17 mouse cellular contexts compared by ENCODE assay signal in the genomic region with DNA sequence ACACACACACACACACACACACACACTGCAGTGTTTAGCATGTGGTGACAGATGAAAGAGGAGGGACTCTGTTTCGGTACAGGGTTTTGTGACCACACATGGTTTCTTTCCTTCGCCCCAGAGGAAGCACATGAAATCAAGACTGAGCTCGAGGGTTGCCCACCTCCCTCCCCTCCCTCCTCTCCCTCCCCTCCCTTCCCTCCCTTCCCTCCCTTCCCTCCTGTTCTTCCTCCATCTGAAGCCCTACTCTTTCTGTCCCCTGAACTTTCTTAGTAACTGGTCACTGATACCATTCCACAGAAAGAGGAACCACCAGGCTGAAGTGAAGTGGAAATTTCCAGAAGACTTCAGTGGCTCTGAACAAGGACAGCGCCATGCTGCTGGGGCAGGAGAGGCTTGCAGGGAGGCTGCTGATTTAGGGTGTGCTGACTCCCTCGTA. TPM values are rescaled to one million over a fixed set of nuclear protein-coding genes. Genes with fewer than 3 reads are reported as not detected.
DNase-seq lines count a peak whose midpoint lies in the region; ATAC-seq and TF ChIP-seq lines count a peak whose summit lies in the region.
"Had no signal": no experiment of that assay in that cellular context is flagged by ENCODE, and none has a peak within 500 bp of the region (broad histone marks: within the 10 kb centered on the region; RNA-seq: fewer than 3 reads in every experiment).

No protein-coding gene starts in this region.

- no peak for TF ChIP-seq CTCF in kidney, postnatal 0 days (IDR thresholded peaks at IDR 0.05; ENCODE audit: low read depth)
- no peak for TF ChIP-seq CTCF in bone marrow macrophage, adult 2 months (IDR thresholded peaks at IDR 0.05; ENCODE audit: low read depth, low read length)
- no peak for TF ChIP-seq CTCF in liver, postnatal 0 days (IDR thresholded peaks at IDR 0.05; ENCODE audit: low read depth)

- no peak for TF ChIP-seq EP300 in liver, postnatal 0 days (IDR thresholded peaks at IDR 0.05; ENCODE audit: low read depth)

- no peaks in the 10 kb centered on the region for H3K9me3 ChIP-seq in kidney, postnatal 0 days (replicated peaks; ENCODE audit: low read length)
- H3K9me3 ChIP-seq in liver, postnatal 0 days (ENCODE audit: low read length), result no peaks in the 10 kb centered on the region
- H3K9me3 ChIP-seq in hindbrain, embryonic 10.5 days, result no peaks in the 10 kb centered on the region
- no peaks in the 10 kb centered on the region for H3K9me3 ChIP-seq in forebrain, embryonic 10.5 days
- H3K9me3 ChIP-seq: intestine, embryonic 15.5 days; limb, embryonic 13.5 days; neural tube, embryonic 12.5 days had no signal

- no peak overlapping the region for H3K4me3 ChIP-seq in kidney, postnatal 0 days (replicated peaks; ENCODE audit: low read depth, low read length)
- no peak overlapping the region for H3K4me3 ChIP-seq in bone marrow macrophage, adult 2 months (ENCODE audit: insufficient read depth, low read length)
- no peak overlapping the region for H3K4me3 ChIP-seq in liver, postnatal 0 days (ENCODE audit: low read depth, low read length)
- no peak overlapping the region for H3K4me3 ChIP-seq in hindbrain, embryonic 10.5 days
- no peak overlapping the region for H3K4me3 ChIP-seq in forebrain, embryonic 10.5 days
- H3K4me3 ChIP-seq: intestine, embryonic 15.5 days; limb, embryonic 13.5 days; neural tube, embryonic 12.5 days had no signal

- 41% methylated on average over 5 of the region's 5 CpGs for WGBS in kidney, postnatal 0 days
- WGBS in liver, postnatal 0 days (ENCODE audit: insufficient replicate concordance), result 27% methylated on average over 5 of the region's 5 CpGs
- 69% methylated on average over 5 of the region's 5 CpGs for WGBS in hindbrain, embryonic 10.5 days
- 84% methylated on average over 5 of the region's 5 CpGs for WGBS in forebrain, embryonic 10.5 days

- H3K27me3 ChIP-seq in kidney, postnatal 0 days (ENCODE audit: insufficient read depth, low read length), result no peaks in the 10 kb centered on the region
- H3K27me3 ChIP-seq in liver, postnatal 0 days (ENCODE audit: insufficient read depth, low read length), result no peaks in the 10 kb centered on the region
- no peaks in the 10 kb centered on the region for H3K27me3 ChIP-seq in hindbrain, embryonic 10.5 days (ENCODE audit: insufficient read depth, poor library complexity, severe bottlenecking)
- no peaks in the 10 kb centered on the region for H3K27me3 ChIP-seq in forebrain, embryonic 10.5 days (ENCODE audit: poor library complexity, severe bottlenecking)
- H3K27me3 ChIP-seq: intestine, embryonic 15.5 days; neural tube, embryonic 12.5 days had no signal

- no peak overlapping the region for H3K4me2 ChIP-seq in kidney, postnatal 0 days (ENCODE audit: low read length)
- H3K4me2 ChIP-seq in liver, postnatal 0 days (ENCODE audit: low read depth, low read length), result no peak overlapping the region
- H3K4me2 ChIP-seq: intestine, embryonic 15.5 days; limb, embryonic 13.5 days; midbrain, embryonic 11.5 days; neural tube, embryonic 12.5 days had no signal

- H3K36me3 ChIP-seq in kidney, postnatal 0 days (ENCODE audit: insufficient read depth, low read length), result no peaks in the 10 kb centered on the region
- H3K36me3 ChIP-seq in liver, postnatal 0 days (replicated peaks; ENCODE audit: insufficient read depth, low read length), result no peaks in the 10 kb centered on the region
- no peaks in the 10 kb centered on the region for H3K36me3 ChIP-seq in hindbrain, embryonic 10.5 days
- H3K36me3 ChIP-seq in forebrain, embryonic 10.5 days (replicated peaks), result no peaks in the 10 kb centered on the region
- H3K36me3 ChIP-seq: intestine, embryonic 15.5 days; limb, embryonic 13.5 days; neural tube, embryonic 12.5 days had no signal

- no peak overlapping the region for H3K27ac ChIP-seq in kidney, postnatal 0 days
- peak overlapping the region; percentile 75 for H3K27ac ChIP-seq in bone marrow macrophage, adult 2 months (ENCODE audit: insufficient read depth, low read depth, low read length)
- 0 out of 2 replicates have a peak overlapping the region, but pooled peaks have one; percentile 7 for H3K27ac ChIP-seq in liver, postnatal 0 days (ENCODE audit: low read depth)
- no peak overlapping the region for H3K27ac ChIP-seq in hindbrain, embryonic 10.5 days
- no peak overlapping the region for H3K27ac ChIP-seq in forebrain, embryonic 10.5 days
- H3K27ac ChIP-seq: intestine, embryonic 15.5 days; limb, embryonic 13.5 days; neural tube, embryonic 12.5 days had no signal

- no peak for TF ChIP-seq POLR2A in bone marrow macrophage, adult 2 months (IDR thresholded peaks at IDR 0.05; ENCODE audit: borderline replicate concordance, low read depth, low read length)

- no peak for ATAC-seq in kidney, postnatal 0 days (replicated peaks; ENCODE audit: low FRiP score, low read depth)
- no peak for ATAC-seq in liver, postnatal 0 days
- ATAC-seq: intestine, embryonic 15.5 days had no signal

- DNase-seq in kidney, postnatal 0 days (ENCODE audit: low spot score), result peak; percentile 19
- no peak for DNase-seq in kidney, postnatal 36 days
- peak; percentile 32 to 36 for DNase-seq in B cell, adult 2 months
- DNase-seq in liver, postnatal 0 days, result no peak
- DNase-seq in hindbrain, embryonic 10.5 days (ENCODE audit: low spot score), result no peak
- no peak for DNase-seq in forebrain, embryonic 10.5 days (ENCODE audit: extremely low spot score, low spot score)
- no peak for DNase-seq in kidney, adult 18-20 months
- DNase-seq: adrenal gland, postnatal 10 days; kidney, postnatal 14 days; layer of hippocampus, postnatal 36 days; spleen, adult 18-20 months; thymus, adult 18-20 months had no signal

- H3K4me1 ChIP-seq in kidney, postnatal 0 days (replicated peaks; ENCODE audit: insufficient read depth, low read length), result no peaks in the 10 kb centered on the region
- H3K4me1 ChIP-seq in bone marrow macrophage, adult 2 months (ENCODE audit: control insufficient read depth, insufficient read depth, low read length), result peaks cover 75% of the 10 kb centered on the region
- peaks cover 24% of the 10 kb centered on the region for H3K4me1 ChIP-seq in liver, postnatal 0 days (ENCODE audit: insufficient read depth)
- peaks cover 13% of the 10 kb centered on the region for H3K4me1 ChIP-seq in hindbrain, embryonic 10.5 days (replicated peaks)
- H3K4me1 ChIP-seq in forebrain, embryonic 10.5 days, result peaks cover 11% of the 10 kb centered on the region
- H3K4me1 ChIP-seq: neural tube, embryonic 12.5 days had no signal

- H3K9ac ChIP-seq in kidney, postnatal 0 days (ENCODE audit: low read depth, low read length), result no peak overlapping the region
- no peak overlapping the region for H3K9ac ChIP-seq in liver, postnatal 0 days (replicated peaks)
- H3K9ac ChIP-seq: intestine, embryonic 15.5 days; limb, embryonic 13.5 days; neural tube, embryonic 12.5 days had no signal

RNA-seq across cellular contexts. Expression of a gene that starts 39.0 kb away (rescaled TPM):
- 1.6 and 2.0 TPM in 2 replicates for polyA plus RNA-seq in kidney, postnatal 0 days (2015; fragmentation: Nextera tagmentation; extraction: Ambion mirVana)
- polyA plus RNA-seq in bone marrow macrophage, adult 2 months (2012; ENCODE audit: insufficient read depth, insufficient read length, missing spikeins), result 86.8 and 103 TPM in 2 replicates
- 3.3 and 4.6 TPM in 2 replicates for polyA plus RNA-seq in liver, postnatal 0 days (2015; fragmentation: Nextera tagmentation; extraction: Ambion mirVana)
- polyA plus RNA-seq in hindbrain, embryonic 10.5 days (2016; fragmentation: Nextera tagmentation; extraction: Ambion mirVana), result 1.6 and 2.2 TPM in 2 replicates
- 1.4 and 2.3 TPM in 2 replicates for polyA plus RNA-seq in forebrain, embryonic 10.5 days (2016; fragmentation: Nextera tagmentation; extraction: Ambion mirVana)

Comparison
In these comparisons a context has a peak if more than half of its experiments do, and no peak if none do; other contexts are left out.
1. DNase-seq: peak in kidney, postnatal 0 days (single experiment) and B cell, adult 2 months (2 of 2); none in kidney, postnatal 36 days (0 of 2), liver, postnatal 0 days (single experiment), hindbrain, embryonic 10.5 days (single experiment), forebrain, embryonic 10.5 days (single experiment) and kidney, adult 18-20 months (single experiment).
2. H3K27ac ChIP-seq: peak in bone marrow macrophage, adult 2 months (single experiment) and liver, postnatal 0 days (single experiment); none in kidney, postnatal 0 days (single experiment), hindbrain, embryonic 10.5 days (single experiment) and forebrain, embryonic 10.5 days (single experiment).
3. RNA of a gene that starts 39.0 kb away (polyA plus RNA-seq): 86.8 to 103 TPM in bone marrow macrophage, adult 2 months; 3.3 to 4.6 TPM in liver, postnatal 0 days, 1.4 to 2.3 TPM in forebrain, embryonic 10.5 days, 1.6 to 2.2 TPM in hindbrain, embryonic 10.5 days and 1.6 to 2.0 TPM in kidney, postnatal 0 days; every median in the first group is over 10 times any median in the second.